Mouse (Mus musculus): Measurements from ENCODE around the gene Erc2. TPM values are rescaled to one million over a fixed set of nuclear protein-coding genes. Genes with fewer than 3 reads are reported as not detected.

Gene Erc2
- total RNA-seq, 2 experiments from 2014 or later: 0.36 to 0.41 TPM

GRCm38 (mm10) chr14:28057885-28058860, 435.9 kb downstream of the Erc2 start:
- intact Hi-C loops (cut with DNase I): no loop called here
- no peak for TF ChIP-seq CTCF (IDR thresholded peaks at IDR 0.05)
- H3K27ac ChIP-seq: no peak overlapping the region
- DNase-seq: peak; percentile 41
- H3K4me3 ChIP-seq: no peak overlapping the region

GRCm38 (mm10) chr14:28060891-28061290, 438.7 kb downstream of the Erc2 start:
- TF ChIP-seq CTCF (IDR thresholded peaks at IDR 0.05): no peak
- no peak for DNase-seq
- Histone ChIP-seq H3K4me3 (no peak overlapping the region), H3K27ac (no peak overlapping the region)
- intact Hi-C loops (cut with DNase I): no loop called here

DNA sequence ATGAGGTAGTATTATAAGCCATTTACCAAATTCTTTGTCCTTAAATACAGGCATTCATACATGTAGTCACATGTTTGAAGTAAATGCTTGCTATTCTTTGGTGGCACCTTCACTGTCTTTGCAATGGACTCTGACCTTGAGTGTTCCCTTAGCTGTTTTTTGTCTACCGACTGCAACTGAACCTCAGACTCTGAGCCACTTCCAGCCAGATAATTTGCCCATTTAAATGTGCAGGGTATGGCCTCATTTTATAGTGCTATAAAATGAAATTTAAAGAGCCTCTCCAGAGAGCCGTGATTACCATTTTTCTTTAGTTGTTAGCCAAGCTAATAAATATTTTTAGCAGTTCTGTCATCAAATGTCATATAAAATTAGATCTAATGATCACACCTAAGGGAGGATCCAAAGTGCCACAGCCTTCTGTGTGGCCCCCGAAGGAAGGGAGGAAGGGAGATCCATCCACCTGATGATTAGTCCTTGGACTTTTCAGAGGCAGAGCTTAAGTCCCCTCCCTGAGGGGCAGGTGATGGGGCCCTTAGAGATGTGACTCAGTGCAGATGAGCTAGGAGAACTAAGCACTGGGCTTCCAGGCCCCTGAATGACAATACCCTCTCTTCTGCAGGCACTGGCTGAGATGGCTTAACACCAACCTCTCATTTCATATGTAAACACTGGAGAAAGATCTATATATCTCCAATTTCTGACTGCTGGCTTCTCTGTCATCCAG, 439.6 kb downstream of the Erc2 start:
- no peak overlapping the region for H3K4me3 ChIP-seq
- no peak for DNase-seq
- no peak overlapping the region for H3K27ac ChIP-seq
- no peak for TF ChIP-seq CTCF (IDR thresholded peaks at IDR 0.05)
- intact Hi-C loops (cut with DNase I): no loop called here

GRCm38 (mm10) chr14:28068021-28068420, 445.8 kb downstream of the Erc2 start:
- DNase-seq: no peak

GRCm38 (mm10) chr14:28069826-28070225, 447.6 kb downstream of the Erc2 start:
- intact Hi-C loops (cut with DNase I): no loop called here
- no peak for TF ChIP-seq CTCF (IDR thresholded peaks at IDR 0.05)
- no peak for DNase-seq
- no peak overlapping the region for H3K27ac ChIP-seq
- H3K4me3 ChIP-seq: no peak overlapping the region

More at GRCm38 (mm10) chr14:28068021-28068420, 445.8 kb downstream of the Erc2 start:
- no peak for TF ChIP-seq CTCF (IDR thresholded peaks at IDR 0.05)
- no peak overlapping the region for H3K27ac ChIP-seq
- intact Hi-C loops (cut with DNase I): no loop called here
- no peak overlapping the region for H3K4me3 ChIP-seq

GRCm38 (mm10) chr14:28072561-28072960, 450.3 kb downstream of the Erc2 start:
- TF ChIP-seq CTCF (IDR thresholded peaks at IDR 0.05): no peak
- intact Hi-C loops (cut with DNase I): no loop called here
- Histone ChIP-seq H3K27ac (no peak overlapping the region), H3K4me3 (no peak overlapping the region)
- no peak for DNase-seq

DNA sequence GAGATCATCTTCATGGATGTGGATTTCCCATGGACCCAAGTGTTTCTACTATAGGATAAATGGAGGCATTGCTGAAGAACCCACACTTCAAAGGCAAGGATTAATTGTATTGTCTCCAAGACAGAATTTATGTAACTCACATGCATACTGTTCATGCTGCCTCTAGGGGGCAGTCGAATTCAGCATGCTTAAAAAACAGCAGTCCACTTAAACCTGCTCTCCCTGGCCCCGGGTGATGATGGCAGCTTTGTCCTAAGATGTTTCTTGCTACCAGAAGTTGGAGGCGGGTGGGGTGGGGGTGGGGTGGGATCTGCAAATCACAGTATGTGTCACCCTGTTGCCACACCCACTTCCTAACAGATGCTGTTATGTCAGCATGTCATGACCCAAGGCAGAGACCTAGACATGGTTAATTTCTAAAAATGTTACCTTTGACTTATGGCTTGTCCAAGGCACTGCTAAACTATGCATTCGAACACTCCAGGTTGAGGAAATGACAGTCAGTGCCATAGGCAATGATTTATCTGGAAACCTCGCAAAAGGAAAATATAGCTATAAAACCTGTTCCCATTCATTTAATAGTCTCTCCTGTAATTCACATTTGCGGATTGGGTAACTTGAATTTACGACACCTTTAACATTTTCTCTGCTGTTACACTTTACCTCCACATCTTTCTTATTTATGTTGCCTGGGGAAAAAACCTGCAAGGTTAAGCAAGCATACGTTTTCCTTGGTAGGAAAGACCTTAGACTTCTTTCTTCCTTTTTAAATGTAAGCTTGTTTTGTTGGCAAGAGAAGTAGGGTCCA, 467.6 kb downstream of the Erc2 start:
- H3K27ac ChIP-seq: no peak overlapping the region
- intact Hi-C loops (cut with DNase I): loop anchor here (2.0 kb wide), 1 partner anchor 417 kb away; no protein-coding TSS in a partner anchor

GRCm38 (mm10) chr14:28091367-28091766, 469.1 kb downstream of the Erc2 start:
- no peak overlapping the region for H3K4me3 ChIP-seq
- intact Hi-C loops (cut with DNase I): loop anchor here (2.0 kb wide), 1 partner anchor 415 kb away; no protein-coding TSS in a partner anchor
- no peak for TF ChIP-seq CTCF (IDR thresholded peaks at IDR 0.05)
- H3K27ac ChIP-seq: no peak overlapping the region
- DNase-seq: no peak

More for the DNA sequence above, 467.6 kb downstream of the Erc2 start:
- peak; percentile 19 for DNase-seq
- H3K4me3 ChIP-seq: no peak overlapping the region
- peak; percentile 61 for TF ChIP-seq CTCF (IDR thresholded peaks at IDR 0.05)

DNA sequence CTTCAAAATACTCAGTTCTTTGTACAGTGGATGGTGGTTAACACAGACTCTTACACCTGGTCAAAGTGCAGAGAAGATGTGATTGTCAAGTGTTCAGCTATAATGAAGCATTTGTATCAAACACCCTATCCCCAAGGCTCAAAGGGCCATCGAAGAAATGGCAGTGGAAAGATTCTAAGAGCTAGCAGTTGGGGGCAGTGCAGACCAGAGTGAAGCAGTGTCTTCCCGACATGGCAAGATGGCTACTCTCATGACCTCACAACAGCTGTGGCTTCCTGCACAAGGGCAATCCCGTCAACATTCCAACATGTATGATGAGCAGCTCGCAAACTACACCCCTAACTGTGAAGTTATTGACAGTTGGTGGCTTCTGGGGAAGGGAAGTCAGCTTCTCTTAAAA, 471.0 kb downstream of the Erc2 start:
- no peak overlapping the region for H3K27ac ChIP-seq
- no peak for DNase-seq
- intact Hi-C loops (cut with DNase I): no loop called here
- H3K4me3 ChIP-seq: no peak overlapping the region
- peak; percentile 16; the same call in 1 of the 2 replicates for TF ChIP-seq CTCF (IDR thresholded peaks at IDR 0.05)

- no peak overlapping the region for H3K27ac ChIP-seq
- no peak for DNase-seq
- intact Hi-C loops (cut with DNase I): no loop called here
- no peak for TF ChIP-seq CTCF (IDR thresholded peaks at IDR 0.05)
- H3K4me3 ChIP-seq: no peak overlapping the region
These were observed 471.7 kb downstream of the Erc2 start for GRCm38 (mm10) chr14:28093913-28094312.

DNA sequence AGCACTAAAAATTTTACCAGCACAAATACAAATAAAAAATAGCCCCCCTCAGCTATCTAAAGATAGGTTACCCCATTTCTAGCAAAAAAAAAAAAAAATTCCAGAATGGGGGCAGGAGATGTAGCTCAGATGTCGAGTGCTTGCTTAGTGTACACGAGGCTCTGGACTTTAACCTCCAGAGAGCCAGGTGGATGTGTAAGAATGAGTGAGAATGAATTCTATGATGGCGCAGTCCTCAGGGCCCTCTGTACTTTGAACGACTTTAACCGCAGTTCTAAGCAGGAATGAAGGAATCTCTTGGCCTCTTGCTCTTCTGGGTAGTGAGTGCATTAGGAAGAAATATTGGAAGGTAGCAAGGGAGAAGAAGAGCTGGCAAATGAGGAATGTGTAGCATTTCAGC, 476.9 kb downstream of the Erc2 start:
- intact Hi-C loops (cut with DNase I): no loop called here
- no peak for DNase-seq
- TF ChIP-seq CTCF (IDR thresholded peaks at IDR 0.05): no peak
- H3K4me3 ChIP-seq: no peak overlapping the region
- H3K27ac ChIP-seq: no peak overlapping the region

DNA sequence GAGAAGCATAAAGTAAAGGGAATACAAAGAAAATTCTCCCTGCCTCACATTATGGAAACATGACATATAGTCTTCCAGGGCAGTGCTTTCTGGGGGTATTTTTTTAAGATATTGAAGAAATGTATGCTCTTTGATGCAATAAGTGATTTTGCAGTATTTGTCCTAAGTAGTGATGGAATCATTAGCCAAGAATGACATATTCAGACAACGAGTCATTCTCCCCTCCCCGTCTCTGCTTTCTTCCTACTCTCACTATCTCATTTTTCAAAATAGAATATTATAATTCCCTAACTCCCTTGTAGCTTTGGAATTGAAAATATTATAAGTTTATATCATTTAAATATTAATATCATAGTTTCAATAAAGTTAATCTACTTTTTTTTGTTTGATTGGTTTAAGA, 490.9 kb downstream of the Erc2 start:
- H3K27ac ChIP-seq: no peak overlapping the region
- no peak for TF ChIP-seq CTCF (IDR thresholded peaks at IDR 0.05)
- no peak for DNase-seq

More for the DNA sequence above, 490.9 kb downstream of the Erc2 start:
- intact Hi-C loops (cut with DNase I): no loop called here
- no peak overlapping the region for H3K4me3 ChIP-seq

All from gastrocnemius, adult 2 months (tissue).